Mouse (Mus musculus): ENCODE data around the gene Map4k3.
"Not testable (repeated sequence)": the region's sequence is repeated elsewhere in the genome, so short reads cannot be mapped to it uniquely, and the experiment has no call there.

Map4k3 gene

GRCm38 (mm10) chr17:80632354-80632753 lies 95.9 kb downstream of the Map4k3 start:
- DNase-seq (ENCODE audit: low spot score): no peak

DNA sequence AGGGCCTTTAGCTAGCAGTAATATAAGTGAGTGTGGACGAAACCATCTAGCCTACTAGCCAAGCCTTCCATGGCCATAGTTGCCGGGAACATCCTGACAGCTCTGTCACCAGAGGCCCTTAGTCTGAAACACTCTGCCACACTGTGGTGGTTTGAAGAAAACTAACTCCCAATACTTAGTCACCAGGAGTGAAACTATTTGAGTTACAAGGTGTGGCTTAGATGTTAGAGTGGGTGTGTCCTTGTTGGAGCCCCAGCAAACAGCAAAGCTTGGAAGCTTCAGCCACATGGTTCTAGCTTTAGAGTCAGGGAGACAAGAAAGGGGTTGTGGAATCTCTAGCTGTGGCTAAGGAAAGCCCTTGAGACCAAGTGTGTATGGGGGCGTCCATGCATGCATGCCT lies 97.3 kb downstream of the Map4k3 start:
- no peak for DNase-seq (ENCODE audit: low spot score)

DNA sequence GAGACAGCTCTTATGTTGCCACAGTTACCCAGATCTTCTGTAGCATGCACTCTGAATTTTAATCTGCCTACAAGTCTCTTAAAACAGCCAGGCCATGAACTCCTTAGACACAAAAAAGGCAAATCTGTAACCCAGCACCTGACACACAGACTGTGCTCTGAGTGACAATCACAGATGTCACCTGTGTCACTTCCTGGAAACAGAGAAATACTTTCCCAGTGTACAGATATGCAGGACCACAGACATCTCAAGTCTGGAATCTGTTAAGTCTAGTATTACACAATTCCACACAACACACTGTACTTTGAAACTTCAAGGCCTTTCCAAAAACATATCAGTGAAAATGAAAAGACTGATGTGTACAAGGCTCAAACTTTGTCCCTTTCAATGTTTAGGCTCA lies 103.3 kb downstream of the Map4k3 start:
- no peak for DNase-seq (ENCODE audit: low spot score)

GRCm38 (mm10) chr17:80621691-80622090 lies 106.6 kb downstream of the Map4k3 start:
- no peak for DNase-seq (ENCODE audit: low spot score)

- no peak for DNase-seq (ENCODE audit: low spot score)
These were observed 107.4 kb downstream of the Map4k3 start for GRCm38 (mm10) chr17:80620786-80621423.

- no peak for DNase-seq (ENCODE audit: low spot score)
These were observed 108.7 kb downstream of the Map4k3 start for GRCm38 (mm10) chr17:80619556-80619955.

- DNase-seq (ENCODE audit: low spot score): no peak
These were observed 109.4 kb downstream of the Map4k3 start for GRCm38 (mm10) chr17:80618890-80619289.

GRCm38 (mm10) chr17:80603806-80604205 lies 124.5 kb downstream of the Map4k3 start:
- DNase-seq (ENCODE audit: low spot score): no peak

DNA sequence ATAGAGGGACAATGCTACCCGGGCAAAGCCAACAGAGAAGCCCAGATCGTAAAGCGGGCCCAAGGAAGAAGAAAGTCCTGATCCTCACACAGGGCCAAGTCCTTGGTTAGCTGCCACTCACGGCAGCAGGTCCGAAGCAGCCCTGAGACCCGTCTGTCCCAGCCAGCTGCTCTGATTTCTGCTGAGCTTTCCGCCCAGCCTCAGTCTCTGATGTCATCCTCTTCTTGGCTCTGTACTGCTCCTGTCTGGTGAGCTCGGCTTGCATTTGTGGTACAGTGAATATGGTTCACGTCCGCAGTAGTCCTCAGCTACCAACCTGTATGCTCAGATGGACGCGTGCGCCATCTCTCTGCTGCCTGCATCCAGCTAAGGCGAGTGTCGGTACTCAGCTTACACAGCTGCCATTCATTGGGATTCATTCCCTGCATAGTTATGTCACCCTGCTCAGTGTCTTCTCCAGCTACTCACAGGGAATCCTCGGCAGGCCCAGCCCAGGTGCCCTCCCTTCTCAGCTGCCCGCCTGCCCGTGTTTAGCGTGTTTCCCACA lies 125.1 kb downstream of the Map4k3 start:
- DNase-seq (ENCODE audit: low spot score): no peak

DNA sequence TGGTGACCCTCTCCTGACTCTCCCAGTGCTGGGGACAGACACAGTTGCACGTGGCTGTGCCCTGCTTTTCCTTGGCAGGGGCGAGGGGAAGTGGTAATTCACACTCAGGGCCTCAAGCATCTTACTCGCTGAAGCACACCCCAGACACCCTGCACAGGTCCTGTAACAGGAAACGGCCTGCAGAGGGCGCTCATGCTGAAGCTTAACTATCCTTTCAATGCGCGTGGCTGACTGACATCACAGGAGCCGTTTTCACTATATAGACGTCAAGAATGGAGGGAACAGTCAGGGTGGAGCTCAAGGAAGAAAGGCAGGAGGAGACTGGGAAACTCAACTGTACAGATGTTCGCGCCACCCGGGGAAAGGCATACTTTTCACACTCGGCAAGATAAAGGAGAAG lies 126.9 kb downstream of the Map4k3 start:
- DNase-seq (ENCODE audit: low spot score): no peak

GRCm38 (mm10) chr17:80583051-80583450 lies 145.2 kb downstream of the Map4k3 start:
- no peak for DNase-seq (ENCODE audit: low spot score)

- no peak for DNase-seq (ENCODE audit: low spot score)
These were observed 148.4 kb downstream of the Map4k3 start for GRCm38 (mm10) chr17:80579901-80580300.

DNA sequence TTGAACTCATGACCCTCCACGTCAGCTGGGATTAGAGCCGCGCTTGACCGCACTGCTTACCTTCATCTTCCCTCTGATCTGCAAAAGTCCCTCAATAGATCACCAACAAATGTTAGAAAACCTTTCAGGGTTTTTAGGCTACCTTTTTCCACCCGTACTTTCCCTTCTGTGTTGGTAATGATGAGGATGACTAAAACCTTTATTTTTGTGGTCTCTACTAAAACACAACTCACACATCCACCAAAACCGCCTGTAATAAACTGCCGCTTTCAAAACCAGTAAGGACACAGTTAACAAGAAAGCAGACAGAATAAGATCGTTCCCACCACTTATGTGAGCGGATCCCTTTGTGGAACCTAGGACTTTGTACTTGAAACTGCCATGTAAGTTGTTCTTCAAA lies 149.2 kb downstream of the Map4k3 start:
- DNase-seq (ENCODE audit: low spot score): no peak

GRCm38 (mm10) chr17:80578041-80578440 lies 150.2 kb downstream of the Map4k3 start:
- DNase-seq (ENCODE audit: low spot score): no peak

- DNase-seq (ENCODE audit: low spot score): no peak
These were observed 150.6 kb downstream of the Map4k3 start, which contains the start of gene Cdkl4 for GRCm38 (mm10) chr17:80577639-80578038. TSS of gene Cdkl4 (minus strand) at chr17:80577813.

- DNase-seq (ENCODE audit: low spot score): no peak
These were observed 151.1 kb downstream of the Map4k3 start for GRCm38 (mm10) chr17:80577214-80577613.

GRCm38 (mm10) chr17:80575008-80575407 lies 153.3 kb downstream of the Map4k3 start:
- no peak for DNase-seq (ENCODE audit: low spot score)

DNA sequence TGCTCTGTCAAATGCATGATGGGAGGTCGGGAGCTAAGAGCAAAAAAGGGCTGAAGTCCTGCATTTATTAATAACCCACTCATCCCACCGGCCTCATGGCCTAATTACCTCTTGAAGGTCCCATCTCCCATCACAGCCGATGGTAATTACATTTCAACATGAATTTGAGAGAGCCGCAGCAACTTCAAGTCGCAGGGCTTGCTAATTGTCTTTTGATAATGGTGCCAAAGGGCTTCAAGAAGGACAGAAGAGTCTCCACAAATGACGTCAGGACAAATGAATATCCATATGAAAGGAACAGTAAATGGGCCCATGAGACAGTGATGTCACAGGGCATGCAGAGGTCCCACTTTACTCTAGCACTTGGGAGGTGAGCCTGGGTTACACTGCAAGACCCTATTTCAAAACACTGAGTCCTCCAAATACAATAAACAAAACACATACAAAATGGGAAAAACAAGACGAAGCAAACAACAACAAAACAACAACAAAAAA lies 153.8 kb downstream of the Map4k3 start:
- DNase-seq (ENCODE audit: low spot score): no peak

DNA sequence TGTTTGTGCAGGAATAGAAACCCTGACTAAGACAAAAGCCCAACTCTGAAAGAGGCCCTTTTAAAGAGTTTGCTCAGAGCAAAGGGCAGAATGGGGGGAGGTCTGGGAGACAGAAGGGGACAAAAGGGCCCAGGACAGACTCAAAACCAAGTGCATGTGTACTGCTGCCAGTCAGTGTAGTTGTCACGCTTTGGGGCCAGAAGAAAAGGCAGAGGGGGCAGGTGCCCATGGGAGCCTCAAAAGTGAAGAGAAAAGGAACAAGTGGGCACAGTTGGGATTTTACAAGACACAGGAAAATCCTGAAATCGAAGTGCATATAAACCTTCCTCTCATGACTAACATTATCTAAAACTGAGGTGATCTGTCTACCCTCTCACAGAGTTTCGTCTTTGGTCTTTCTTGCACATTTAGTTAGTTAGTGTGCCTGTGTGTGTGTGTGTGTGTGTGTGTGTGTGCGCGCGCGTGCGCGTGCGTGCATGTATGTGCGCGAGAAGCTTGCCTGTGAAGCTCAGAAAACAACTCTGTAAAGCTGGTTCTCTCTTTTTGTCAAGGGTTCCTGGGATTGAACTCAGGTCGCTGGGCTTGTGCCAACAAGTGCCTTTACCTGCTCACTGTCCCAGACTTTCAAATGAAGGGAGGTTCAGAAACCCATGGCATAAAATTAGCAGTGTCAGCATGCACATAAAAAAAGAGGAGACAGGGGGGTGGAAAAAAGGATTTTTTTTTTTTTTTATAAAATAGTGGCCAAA lies 155.9 kb downstream of the Map4k3 start:
- no peak for DNase-seq (ENCODE audit: low spot score)

DNA sequence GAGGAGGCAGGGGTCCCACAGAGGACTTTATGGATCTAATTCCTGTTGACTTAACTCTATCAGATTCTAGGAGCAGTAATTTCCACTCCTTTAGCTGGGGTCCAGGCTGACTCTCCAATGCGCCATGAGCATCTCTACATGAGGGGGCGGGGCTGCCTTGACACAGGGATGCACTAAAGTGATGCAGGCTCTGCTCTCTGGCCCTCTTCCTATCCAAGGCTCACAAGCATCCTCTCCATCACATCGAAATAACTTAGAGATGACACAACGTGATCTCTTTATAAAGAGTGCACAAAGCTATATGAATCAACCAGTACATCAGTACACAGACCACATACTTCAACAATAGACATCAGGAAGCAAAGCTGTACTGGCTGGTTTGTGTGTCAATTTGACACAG lies 156.8 kb downstream of the Map4k3 start:
- no peak for DNase-seq (ENCODE audit: low spot score)

GRCm38 (mm10) chr17:80569718-80570117 lies 158.6 kb downstream of the Map4k3 start:
- DNase-seq (ENCODE audit: low spot score): not testable (repeated sequence)

GRCm38 (mm10) chr17:80568842-80569601 lies 159.3 kb downstream of the Map4k3 start:
- DNase-seq (ENCODE audit: low spot score): no peak

Measured in urinary bladder, postnatal 10 days (tissue).